23 mouse cellular contexts compared by ENCODE assay signal in the genomic region with DNA sequence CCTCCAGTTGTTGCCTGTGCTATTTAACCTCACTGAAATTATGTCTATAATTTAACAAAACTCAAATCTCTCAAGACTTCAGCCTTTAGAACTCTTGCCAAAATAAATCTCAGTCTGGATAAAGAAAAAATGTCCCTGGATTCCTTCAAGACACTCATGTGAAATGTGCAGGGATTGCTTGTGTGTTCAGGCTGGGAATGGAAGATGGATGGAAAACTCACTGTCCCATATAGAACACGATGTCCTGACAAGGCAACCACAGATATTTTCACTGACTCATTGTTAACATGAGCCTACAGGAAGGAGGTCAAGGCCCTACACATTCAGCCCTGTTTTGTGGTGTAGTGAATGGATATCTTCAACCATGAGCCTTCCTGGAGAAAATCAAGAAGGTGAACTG.
A peak's percentile ranks its signal among the peaks of the same experiment; 100 is the strongest.
DNase-seq lines count a peak whose midpoint lies in the region; ATAC-seq and TF ChIP-seq lines count a peak whose summit lies in the region.
"Had no signal": no experiment of that assay in that cellular context is flagged by ENCODE, and none has a peak within 500 bp of the region (broad histone marks: within the 10 kb centered on the region; RNA-seq: fewer than 3 reads in every experiment).

No protein-coding gene starts in this region.

- H3K27ac ChIP-seq in kidney, adult 2 months (ENCODE audit: insufficient read depth, low read depth, low read length): no peak overlapping the region
- no peak overlapping the region for H3K27ac ChIP-seq in lung, postnatal 0 days (ENCODE audit: low read length)
- H3K27ac ChIP-seq: embryonic facial prominence, embryonic 13.5 days; forebrain, embryonic 10.5 days; gastrocnemius, adult 2 months; hindbrain, embryonic 10.5 days; hindbrain, embryonic 15.5 days had no signal

- H3K36me3 ChIP-seq in kidney, adult 2 months (ENCODE audit: control insufficient read depth, insufficient read depth, low read length): no peaks in the 10 kb centered on the region
- no peaks in the 10 kb centered on the region for H3K36me3 ChIP-seq in lung, postnatal 0 days (ENCODE audit: insufficient read depth, low read length)
- H3K36me3 ChIP-seq: embryonic facial prominence, embryonic 13.5 days; forebrain, embryonic 10.5 days; G1E; hindbrain, embryonic 10.5 days; hindbrain, embryonic 15.5 days had no signal

- no peak for TF ChIP-seq CTCF in kidney, adult 2 months (conservative IDR thresholded peaks at IDR 0.05; ENCODE audit: insufficient read depth, insufficient read length, low read depth, low read length)
- no peak for TF ChIP-seq CTCF in lung, postnatal 0 days (IDR thresholded peaks at IDR 0.05)

- H3K4me2 ChIP-seq in lung, postnatal 0 days (replicated peaks; ENCODE audit: low read depth, low read length): no peak overlapping the region
- H3K4me2 ChIP-seq: embryonic facial prominence, embryonic 13.5 days; hindbrain, embryonic 15.5 days had no signal

- H3K4me1 ChIP-seq in kidney, adult 2 months (ENCODE audit: control insufficient read depth, insufficient read depth, low read length): no peaks in the 10 kb centered on the region
- H3K4me1 ChIP-seq in lung, postnatal 0 days (ENCODE audit: insufficient read depth, low read depth, low read length): 0 out of 2 replicates have a peak, but pooled peaks cover 3% of the 10 kb centered on the region
- H3K4me1 ChIP-seq: forebrain, embryonic 10.5 days; hindbrain, embryonic 10.5 days; hindbrain, embryonic 15.5 days had no signal

- TF ChIP-seq EP300 in lung, postnatal 0 days (IDR thresholded peaks at IDR 0.05): peak; percentile 64; the same call in 1 of the 2 replicates

- no peaks in the 10 kb centered on the region for H3K9me3 ChIP-seq in lung, postnatal 0 days (ENCODE audit: low read length)
- H3K9me3 ChIP-seq: embryonic facial prominence, embryonic 13.5 days; forebrain, embryonic 10.5 days; G1E; hindbrain, embryonic 10.5 days; hindbrain, embryonic 15.5 days had no signal

- ATAC-seq in lung, postnatal 0 days: peak; percentile 57
- ATAC-seq: CD4-positive, CD25-positive, alpha-beta regulatory T cell, adult 4 months; forebrain, embryonic 14.5 days; intestine, embryonic 16.5 days had no signal

- peak; percentile 60 to 76 for DNase-seq in adrenal gland, adult (ENCODE audit: inconsistent age in 2 of 2, low spot score in 1 of 2)
- DNase-seq in adrenal gland, adult 8-10 months: no peak
- peak; percentile 7 for DNase-seq in kidney, adult 2 months
- DNase-seq in kidney, postnatal 36 days: no peak
- peak; percentile 31 for DNase-seq in lung, postnatal 0 days (ENCODE audit: low spot score)
- no peak for DNase-seq in lung, postnatal 25 days (ENCODE audit: low spot score)
- DNase-seq in skeletal muscle tissue, adult 2 months (ENCODE audit: low read depth, low spot score): peak; percentile 30
- no peak for DNase-seq in heart, postnatal 4 days
- DNase-seq: adrenal gland, postnatal 10 days; cerebellum, adult 18-20 months; cerebellum, adult 9-11 months; cerebellum, postnatal 36 days; gastrocnemius, adult 2 months; gastrocnemius, postnatal 25 days; heart, postnatal 10 days had no signal

- no peak overlapping the region for H3K4me3 ChIP-seq in kidney, adult 2 months (ENCODE audit: insufficient read depth, low read depth, low read length)
- no peak overlapping the region for H3K4me3 ChIP-seq in lung, postnatal 0 days (ENCODE audit: low read depth, low read length)
- H3K4me3 ChIP-seq: embryonic facial prominence, embryonic 13.5 days; forebrain, embryonic 10.5 days; gastrocnemius, adult 2 months; hindbrain, embryonic 10.5 days; hindbrain, embryonic 15.5 days had no signal

- 65% methylated on average over 1 of the region's 1 CpGs for WGBS in kidney, adult 2 months
- WGBS in lung, postnatal 0 days: 10% methylated on average over 1 of the region's 1 CpGs

- H3K9ac ChIP-seq in lung, postnatal 0 days (replicated peaks; ENCODE audit: low read depth): no peak overlapping the region
- H3K9ac ChIP-seq: embryonic facial prominence, embryonic 13.5 days; hindbrain, embryonic 15.5 days had no signal

- TF ChIP-seq POLR2A in kidney, adult 2 months (IDR thresholded peaks at IDR 0.05; ENCODE audit: low read depth, low read length): no peak

- no peaks in the 10 kb centered on the region for H3K27me3 ChIP-seq in kidney, adult 2 months (replicated peaks; ENCODE audit: control insufficient read depth, insufficient read depth, low read length)
- no peaks in the 10 kb centered on the region for H3K27me3 ChIP-seq in lung, postnatal 0 days (replicated peaks; ENCODE audit: insufficient read depth, low read length)
- H3K27me3 ChIP-seq: embryonic facial prominence, embryonic 13.5 days; hindbrain, embryonic 15.5 days had no signal

Comparison
In these comparisons a context has a peak if more than half of its experiments do, and no peak if none do; other contexts are left out.
1. DNase-seq: peak in adrenal gland, adult (2 of 2), kidney, adult 2 months (single experiment), lung, postnatal 0 days (single experiment) and skeletal muscle tissue, adult 2 months (single experiment); none in adrenal gland, adult 8-10 months (single experiment), kidney, postnatal 36 days (0 of 2), lung, postnatal 25 days (single experiment) and heart, postnatal 4 days (single experiment).